Mouse (Mus musculus): ENCODE measurements around the gene Patz1.

Patz1 gene

GRCm38 (mm10) chr11:3329891-3330451 lies 41.3 kb downstream of the Patz1 start, which contains the start of gene Pik3ip1:
Gene Pik3ip1, plus strand, starts transcription at chr11:3330401.
- DNase-seq (ENCODE audit: low read depth, low spot score), result no peak

GRCm38 (mm10) chr11:3330566-3330965 lies 41.9 kb downstream of the Patz1 start:
- DNase-seq (ENCODE audit: low read depth, low spot score), result peak; percentile 83

GRCm38 (mm10) chr11:3330991-3331750 lies 42.5 kb downstream of the Patz1 start:
- no peak for DNase-seq (ENCODE audit: low read depth, low spot score)

GRCm38 (mm10) chr11:3331756-3332642 lies 43.3 kb downstream of the Patz1 start:
- peak; percentile 98 for DNase-seq (ENCODE audit: low read depth, low spot score)

GRCm38 (mm10) chr11:3333111-3333695 lies 44.5 kb downstream of the Patz1 start:
- DNase-seq (ENCODE audit: low read depth, low spot score), result no peak

GRCm38 (mm10) chr11:3334141-3334710 lies 45.6 kb downstream of the Patz1 start:
- no peak for DNase-seq (ENCODE audit: low read depth, low spot score)

GRCm38 (mm10) chr11:3334711-3335316 lies 46.1 kb downstream of the Patz1 start:
- peak; percentile 68 for DNase-seq (ENCODE audit: low read depth, low spot score)

- DNase-seq (ENCODE audit: low read depth, low spot score), result peak; percentile 91
Measured at GRCm38 (mm10) chr11:3335651-3336216, 47.1 kb downstream of the Patz1 start.

GRCm38 (mm10) chr11:3336602-3337001 lies 47.9 kb downstream of the Patz1 start:
- DNase-seq (ENCODE audit: low read depth, low spot score), result no peak

- no peak for DNase-seq (ENCODE audit: low read depth, low spot score)
Measured at GRCm38 (mm10) chr11:3337173-3337955, 48.7 kb downstream of the Patz1 start.

GRCm38 (mm10) chr11:3337961-3338360 lies 49.3 kb downstream of the Patz1 start:
- DNase-seq (ENCODE audit: low read depth, low spot score), result no peak

GRCm38 (mm10) chr11:3341476-3341875 lies 52.8 kb downstream of the Patz1 start:
- DNase-seq (ENCODE audit: low read depth, low spot score), result no peak

- peak; percentile 62 for DNase-seq (ENCODE audit: low read depth, low spot score)
Measured at GRCm38 (mm10) chr11:3344916-3345315, 56.2 kb downstream of the Patz1 start.

GRCm38 (mm10) chr11:3346351-3346750 lies 57.7 kb downstream of the Patz1 start:
- no peak for DNase-seq (ENCODE audit: low read depth, low spot score)

- DNase-seq (ENCODE audit: low read depth, low spot score), result peak; percentile 89
Measured at GRCm38 (mm10) chr11:3347091-3347834, 58.6 kb downstream of the Patz1 start.

GRCm38 (mm10) chr11:3347835-3348195 lies 59.1 kb downstream of the Patz1 start:
- no peak for DNase-seq (ENCODE audit: low read depth, low spot score)

GRCm38 (mm10) chr11:3348576-3349342 lies 60.1 kb downstream of the Patz1 start:
- DNase-seq (ENCODE audit: low read depth, low spot score), result peak; percentile 47

- no peak for DNase-seq (ENCODE audit: low read depth, low spot score)
Measured at GRCm38 (mm10) chr11:3349343-3349695, 60.6 kb downstream of the Patz1 start.

- DNase-seq (ENCODE audit: low read depth, low spot score), result no peak
Measured at GRCm38 (mm10) chr11:3352131-3352530, 63.5 kb downstream of the Patz1 start.
